Mouse (Mus musculus): ENCODE measurements at regions not wholly inside any gene's neighbourhood (a gene's known extent, or its start where the extent isn't known, plus 50 kb on each side); places are given as distances from the start of the nearest gene placed in this dataset.
A peak's percentile ranks its signal among the peaks of the same experiment; 100 is the strongest.

DNA sequence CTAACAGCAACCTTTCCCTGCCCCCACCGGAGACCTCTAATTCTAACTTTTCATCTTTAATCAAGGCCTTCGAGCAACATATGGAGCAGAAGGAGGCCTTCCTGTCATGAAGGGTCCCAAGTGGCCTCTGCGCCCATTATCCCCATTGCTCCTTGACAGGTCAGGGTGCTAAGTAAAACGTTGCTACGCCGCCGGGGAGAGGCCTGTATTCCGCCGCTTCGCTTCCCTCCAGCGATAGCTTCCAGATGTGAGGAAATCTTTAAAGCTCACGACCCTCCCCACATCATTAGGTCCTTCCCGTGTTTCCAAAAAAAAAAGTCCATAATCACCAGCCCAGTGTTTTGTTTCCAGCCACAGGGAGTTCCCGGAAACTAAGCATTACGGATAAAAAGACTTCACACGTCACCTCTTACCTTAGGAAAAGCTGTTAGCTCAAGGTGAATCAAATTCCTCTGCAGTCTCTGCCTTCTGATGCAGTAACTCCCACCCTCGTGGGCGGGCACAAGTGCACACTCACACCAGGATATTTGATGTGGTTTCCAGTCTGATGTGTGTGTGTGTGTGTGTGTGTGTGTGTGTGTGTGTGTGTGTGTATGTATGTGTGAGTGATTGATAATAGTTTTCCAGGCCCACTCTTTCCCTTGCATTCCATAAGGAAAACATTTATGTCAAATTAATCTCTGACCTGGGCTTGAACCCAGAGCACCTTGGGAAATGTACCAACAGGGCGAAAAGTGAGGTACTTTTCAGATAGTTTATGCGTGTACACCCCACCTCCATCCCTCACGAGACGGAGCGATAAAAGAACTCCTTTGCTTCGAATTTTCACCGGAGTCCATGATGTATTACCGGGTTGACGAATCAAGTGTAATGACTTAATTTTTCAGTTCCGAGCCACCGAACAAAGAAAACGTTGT, 107.5 kb downstream of the Gm45692 start:
- DNase-seq (ENCODE audit: low read depth), result no peak

DNA sequence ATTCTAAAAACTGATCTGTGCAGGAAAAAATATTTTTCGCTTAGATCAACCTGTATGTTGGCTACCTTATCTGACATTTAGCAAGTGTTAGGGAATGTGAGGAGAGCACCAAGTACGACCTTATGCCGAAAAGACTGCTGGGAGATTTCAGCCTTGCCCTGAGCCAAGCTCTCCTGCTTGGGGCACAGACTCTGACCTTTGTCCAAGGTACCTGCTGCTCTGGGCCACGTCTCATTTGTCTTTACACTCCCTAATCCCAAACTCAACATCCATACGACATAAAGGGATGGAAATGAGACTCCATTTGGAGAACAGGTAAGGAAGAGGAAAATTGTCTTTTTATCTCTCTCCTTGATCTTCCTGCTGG, 108.2 kb downstream of the Gm45692 start:
- DNase-seq (ENCODE audit: low read depth), result no peak

DNA sequence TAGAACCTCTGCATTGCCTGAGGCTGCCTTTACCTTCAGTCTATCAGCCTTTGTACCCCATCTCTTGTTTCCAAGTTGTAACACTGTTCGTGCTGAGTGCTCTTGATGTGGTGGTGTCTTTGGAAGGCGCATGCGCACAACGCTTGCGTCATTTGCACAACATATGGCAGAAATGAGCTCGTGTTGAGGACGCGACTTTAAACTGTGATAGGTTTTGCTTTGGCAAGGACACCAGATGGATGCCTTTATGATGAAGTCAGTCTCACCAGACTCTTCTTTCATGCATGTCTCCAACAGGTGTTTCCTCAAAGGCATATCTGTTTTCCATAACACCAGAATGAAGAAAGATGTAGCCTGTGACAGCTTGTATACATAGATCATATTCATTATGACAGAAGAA, 110.2 kb downstream of the Gm45692 start:
- no peak for DNase-seq (ENCODE audit: low read depth)

DNA sequence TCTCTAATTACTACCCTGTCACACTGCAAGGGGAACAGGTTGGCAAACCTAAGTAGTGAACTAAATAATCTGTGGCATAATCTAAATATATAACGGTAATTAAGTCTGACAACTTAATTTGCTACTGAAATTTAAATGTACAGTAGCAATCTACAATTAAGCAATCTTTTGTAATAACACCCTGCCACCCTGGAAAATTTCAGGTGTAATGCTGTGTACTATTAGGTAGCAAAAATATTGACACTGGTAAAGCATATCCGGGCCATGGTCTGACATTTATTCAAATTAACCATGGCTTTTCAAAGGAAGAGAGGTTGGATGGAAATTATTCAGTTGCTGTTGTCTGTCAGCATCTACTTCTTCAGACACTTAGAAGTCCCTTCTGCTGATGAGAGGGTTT, 119.7 kb downstream of the Gm45692 start:
- DNase-seq (ENCODE audit: low read depth), result no peak

DNA sequence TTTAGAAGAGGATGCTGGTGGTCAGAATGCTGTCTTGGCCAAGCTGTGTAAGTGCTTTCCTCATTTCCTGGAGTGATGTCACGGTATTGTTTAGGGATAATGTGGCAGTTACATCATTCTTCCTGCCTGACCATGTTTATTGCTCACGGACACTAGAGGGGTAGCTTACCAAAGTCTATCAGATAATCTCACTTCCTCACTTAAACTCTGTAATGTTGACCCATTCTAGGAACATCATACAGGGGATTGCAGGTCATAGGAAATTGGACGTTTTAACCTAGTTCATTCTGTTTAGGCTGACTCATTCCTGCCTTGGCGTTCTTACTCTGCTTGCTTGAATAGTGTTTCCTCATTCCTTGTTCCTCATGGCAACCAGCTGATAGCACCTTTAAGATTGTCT, 120.3 kb downstream of the Gm45692 start:
- DNase-seq (ENCODE audit: low read depth), result no peak

DNA sequence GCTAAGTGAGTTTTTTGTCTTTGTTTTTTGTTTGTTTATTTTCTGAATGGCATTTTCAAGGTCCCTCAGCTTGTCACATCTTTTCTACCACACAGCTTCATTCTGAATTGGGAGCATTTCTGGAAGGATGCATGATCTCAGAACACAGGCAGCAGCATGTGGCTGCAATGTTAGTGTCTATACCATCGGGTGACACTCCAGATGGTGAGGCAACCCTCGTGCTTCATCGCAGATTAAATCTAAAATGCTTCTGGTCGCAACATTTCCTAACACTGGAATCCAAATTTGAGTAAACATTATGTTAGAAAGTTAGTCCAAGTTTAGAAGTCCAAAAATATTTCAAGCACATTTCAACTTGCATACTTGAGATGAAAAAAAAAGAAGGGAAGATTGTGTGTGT, 124.4 kb downstream of the Gm45692 start:
- no peak for DNase-seq (ENCODE audit: low read depth)

DNA sequence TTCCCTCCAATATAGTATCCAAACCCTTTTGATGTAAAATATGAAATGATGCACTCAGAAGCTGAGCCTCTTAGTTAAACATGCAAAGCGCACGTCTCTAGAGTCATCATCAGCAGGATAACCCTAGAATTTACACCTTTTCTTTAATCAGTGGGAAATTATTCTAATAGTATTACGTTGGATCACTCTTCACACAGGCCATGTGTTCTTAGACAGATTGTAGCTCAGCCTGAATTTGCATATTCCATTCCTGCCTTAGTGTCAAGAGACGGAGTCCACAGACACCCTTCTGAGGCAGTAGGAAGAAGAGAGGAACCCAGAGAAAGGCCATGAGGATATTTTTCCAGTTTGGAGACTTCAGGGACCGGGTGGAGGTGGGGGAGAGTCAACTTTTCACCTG, 125.0 kb downstream of the Gm45692 start:
- DNase-seq (ENCODE audit: low read depth), result no peak

DNA sequence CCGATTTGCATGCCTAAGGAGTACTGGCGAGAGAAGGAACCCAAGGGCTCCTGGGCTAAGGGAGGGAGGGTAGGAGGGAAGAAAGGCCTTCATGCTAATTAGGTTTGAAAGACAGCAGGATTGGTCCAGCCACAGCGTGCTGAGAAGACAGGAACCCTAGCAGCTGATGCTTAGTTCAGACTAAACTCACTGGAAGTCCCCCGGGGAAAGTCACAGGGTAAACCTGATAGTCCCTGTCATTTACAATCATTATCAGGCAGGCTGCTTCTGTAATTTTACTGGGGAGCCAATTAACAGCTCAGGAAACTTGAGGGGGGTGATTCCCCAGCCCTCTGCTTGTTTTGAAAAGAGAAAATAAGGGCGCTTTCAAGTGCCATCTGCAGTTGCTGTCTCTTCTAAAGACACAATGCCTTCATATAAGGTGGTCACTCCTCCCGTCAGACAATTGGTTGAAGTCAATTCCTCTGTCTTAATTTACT, 135.9 kb downstream of the Gm45692 start:
- no peak for DNase-seq (ENCODE audit: low read depth)

DNA sequence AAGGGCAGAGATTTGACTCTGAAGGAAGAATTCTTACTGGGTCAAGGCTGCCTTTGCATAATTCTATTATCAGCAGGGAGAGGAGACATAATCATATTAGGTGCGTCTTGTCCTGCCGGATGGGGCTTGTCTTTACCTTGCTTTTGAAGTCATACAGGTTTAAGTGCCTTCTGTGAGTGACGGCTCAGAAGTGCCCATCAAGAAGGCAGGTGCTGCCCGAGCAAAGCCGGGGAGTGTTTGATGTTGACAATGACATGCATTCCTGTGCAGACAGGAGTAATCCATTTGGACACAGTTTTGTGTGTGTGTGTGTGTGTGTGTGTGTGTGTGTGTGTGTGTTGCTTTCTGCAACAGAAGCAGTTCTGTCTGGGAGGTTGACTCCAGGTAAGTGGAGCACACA, 141.0 kb downstream of the Gm45692 start:
- no peak for DNase-seq (ENCODE audit: low read depth)

DNA sequence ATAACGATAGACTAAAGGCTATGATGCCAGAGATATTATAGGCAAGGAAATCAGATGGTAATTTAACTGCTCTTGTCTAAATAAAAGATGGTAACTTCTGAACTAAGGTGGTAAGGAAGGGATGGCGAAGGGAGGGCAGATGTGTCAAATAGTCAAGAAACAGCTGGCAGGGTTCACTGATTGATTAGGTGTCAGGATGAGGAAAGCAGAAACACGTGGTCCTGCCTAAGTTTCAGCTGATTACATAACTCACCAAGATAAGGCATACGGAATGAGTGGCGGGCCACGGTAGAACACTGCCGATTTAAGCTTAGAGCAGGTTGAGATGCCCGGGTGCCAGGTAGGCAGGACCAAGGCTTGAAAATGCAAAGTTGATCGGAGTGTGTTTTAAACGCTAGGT, 143.2 kb downstream of the Gm45692 start:
- no peak for DNase-seq (ENCODE audit: low read depth)

DNA sequence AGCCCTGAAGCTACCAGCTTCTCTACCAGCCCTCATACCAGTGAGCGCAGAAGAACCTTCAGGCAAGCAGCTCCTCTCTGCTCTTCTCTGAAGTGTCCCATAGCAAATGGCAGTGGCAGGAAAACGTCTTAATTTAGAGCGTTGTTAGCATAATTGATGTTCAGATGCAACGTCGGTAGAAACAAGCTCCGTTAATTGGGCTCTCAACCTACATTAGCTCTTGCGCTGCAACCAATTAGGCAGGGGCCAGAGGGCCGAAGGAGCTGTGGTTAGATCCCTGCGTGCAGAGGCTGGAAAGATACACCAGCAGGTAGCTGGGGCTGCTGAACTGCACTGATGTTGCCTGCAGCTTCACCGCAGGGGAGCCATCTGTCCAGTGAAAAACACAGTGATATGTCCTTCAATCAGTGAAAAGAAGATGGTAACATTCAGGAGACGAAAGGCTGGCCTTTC, 145.6 kb downstream of the Gm45692 start:
- DNase-seq (ENCODE audit: low read depth), result no peak

DNA sequence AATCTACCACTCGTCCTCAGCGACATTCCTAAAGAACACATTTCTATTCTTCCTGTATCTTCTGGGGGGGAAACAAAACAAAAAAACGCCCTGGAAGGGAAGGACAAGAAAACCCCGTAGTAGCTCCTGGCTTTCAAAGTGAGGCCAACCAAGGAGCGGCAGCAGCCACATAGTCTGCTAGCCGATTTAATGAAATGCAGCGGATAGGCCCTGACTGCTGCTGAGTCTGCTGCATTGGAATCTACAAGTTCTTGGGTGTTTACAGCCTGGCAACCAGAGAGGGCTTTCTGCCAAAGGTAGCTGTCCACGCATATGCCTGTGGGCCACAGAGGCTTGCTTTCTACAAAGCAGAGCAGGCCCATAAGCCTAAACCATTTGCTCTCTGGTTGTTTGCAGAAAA, 146.0 kb downstream of the Gm45692 start:
- DNase-seq (ENCODE audit: low read depth), result peak; percentile 73

DNA sequence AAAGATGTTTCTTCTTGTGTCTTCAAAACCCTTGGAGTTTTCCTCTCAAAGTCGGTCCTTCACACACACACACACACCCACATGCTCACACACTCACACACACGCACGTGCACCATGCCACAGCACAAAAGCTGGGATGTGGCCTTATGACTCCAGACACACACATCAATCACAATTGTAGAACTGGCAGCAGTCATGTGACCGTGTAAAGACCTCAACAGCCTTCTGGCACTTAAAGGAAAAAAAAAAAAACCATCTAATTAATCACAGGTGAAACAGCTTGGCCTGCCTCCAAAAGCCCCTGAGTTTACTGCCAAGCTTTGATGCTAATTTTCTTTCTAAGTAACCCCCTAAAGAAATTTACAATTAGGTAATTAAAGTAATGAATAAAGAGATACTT, 147.1 kb downstream of the Gm45692 start:
- no peak for DNase-seq (ENCODE audit: low read depth)

DNA sequence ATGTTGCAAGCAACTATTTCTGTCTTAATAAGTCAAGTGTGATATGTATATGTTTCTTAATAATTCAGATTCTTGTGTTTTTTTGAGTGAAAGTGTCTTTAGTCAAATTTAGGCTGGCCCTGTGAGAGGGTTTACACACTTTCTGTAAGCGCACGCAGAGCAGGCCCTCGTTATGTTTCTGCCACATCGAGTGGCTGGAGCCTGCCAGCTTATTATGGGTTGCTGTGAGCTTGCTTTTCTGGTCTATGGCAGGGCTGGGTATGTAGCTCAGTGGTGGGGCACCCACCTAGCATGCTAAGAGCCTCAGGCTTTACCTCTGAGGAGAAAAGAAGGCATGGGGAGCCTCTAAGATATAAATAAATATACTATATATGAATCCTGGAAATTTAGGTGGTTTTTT, 148.2 kb downstream of the Gm45692 start:
- DNase-seq (ENCODE audit: low read depth), result no peak

DNA sequence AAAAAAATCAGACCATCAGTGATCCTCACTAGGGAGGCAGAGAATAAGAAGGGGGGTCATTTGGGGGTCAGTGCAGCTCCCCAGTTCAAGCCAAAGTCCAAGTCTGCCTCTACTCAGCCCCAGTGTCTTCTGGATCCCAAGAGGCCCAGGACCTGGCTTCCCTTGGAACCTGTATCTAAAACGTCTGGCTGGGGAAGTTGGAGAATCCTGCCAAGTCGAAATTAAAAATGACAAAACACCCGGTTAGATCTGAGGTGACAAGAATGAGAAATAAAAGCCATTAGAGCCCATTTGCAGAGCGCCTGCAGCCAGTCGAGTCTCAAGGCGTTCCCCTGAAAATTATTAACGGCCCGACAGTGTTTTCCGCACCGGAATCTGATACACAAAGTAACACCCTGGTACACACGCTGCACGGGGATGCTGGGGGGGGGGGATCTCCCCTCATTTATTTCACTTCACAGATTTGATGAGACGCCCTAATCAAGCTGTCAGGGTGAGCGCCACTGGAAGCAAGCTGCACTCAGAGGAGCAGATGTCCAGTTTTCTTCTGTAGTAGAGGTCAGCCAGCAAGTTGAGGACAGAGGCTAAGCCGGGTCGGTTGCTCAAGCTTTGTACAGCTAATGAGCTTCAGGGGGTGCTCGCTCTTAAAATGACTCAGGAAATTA, 149.5 kb downstream of the Gm45692 start:
- DNase-seq (ENCODE audit: low read depth), result no peak

DNA sequence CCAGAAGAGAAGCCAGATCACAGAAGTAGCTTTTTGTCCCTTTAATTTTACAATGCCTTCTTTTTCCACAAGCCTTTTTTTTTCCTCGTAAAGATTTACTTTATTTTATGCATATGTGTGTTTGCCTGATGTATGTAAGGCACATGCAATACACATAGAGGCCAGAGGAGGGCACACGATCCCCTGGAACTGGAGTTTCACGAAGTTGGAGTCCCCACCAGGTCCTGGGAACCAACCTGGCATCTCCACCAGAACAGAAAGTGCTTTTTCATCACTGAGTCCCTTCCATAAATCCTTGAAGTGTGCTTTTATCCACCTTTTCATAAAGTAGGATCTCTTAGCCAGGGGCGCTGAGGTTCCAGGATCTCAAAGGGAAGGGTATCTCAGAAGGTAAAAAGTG, 152.8 kb downstream of the Gm45692 start:
- DNase-seq (ENCODE audit: low read depth), result peak; percentile 40

DNA sequence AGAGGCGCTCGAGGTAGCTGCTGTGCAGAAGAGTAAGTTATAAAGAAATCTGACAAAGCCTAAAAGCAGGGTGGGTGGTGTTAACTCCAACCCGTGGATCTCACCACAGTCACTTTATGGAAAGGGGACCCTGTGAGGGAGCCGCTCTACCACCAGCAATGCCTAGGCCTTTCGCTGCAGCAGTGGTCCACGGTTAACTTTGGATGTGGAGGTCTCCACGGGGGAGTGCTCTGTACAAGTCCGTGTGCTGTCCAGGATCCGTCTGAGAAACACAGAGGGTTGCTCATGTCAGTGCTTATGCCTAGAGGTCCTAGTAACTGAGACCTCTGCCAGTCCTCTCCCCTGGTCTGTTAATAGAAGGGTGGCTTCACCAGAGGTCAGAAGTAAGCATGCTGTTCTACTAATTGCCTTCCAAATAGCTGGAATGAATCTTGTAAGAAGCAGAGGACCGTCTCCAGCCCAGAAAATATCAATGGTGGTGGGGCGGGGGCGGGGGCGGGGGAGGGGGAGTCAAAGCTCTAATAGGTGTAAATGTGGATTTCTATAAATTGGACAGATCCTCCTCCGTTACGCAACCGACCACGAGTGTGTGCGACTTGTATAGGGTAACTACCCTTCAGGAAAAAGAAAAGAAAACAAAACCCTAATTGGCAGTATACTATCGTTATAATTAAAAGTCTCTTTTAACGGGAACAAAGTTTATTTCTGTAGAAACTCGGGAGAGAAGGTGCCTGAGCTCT, 153.5 kb downstream of the Gm45692 start:
- no peak for DNase-seq (ENCODE audit: low read depth)

DNA sequence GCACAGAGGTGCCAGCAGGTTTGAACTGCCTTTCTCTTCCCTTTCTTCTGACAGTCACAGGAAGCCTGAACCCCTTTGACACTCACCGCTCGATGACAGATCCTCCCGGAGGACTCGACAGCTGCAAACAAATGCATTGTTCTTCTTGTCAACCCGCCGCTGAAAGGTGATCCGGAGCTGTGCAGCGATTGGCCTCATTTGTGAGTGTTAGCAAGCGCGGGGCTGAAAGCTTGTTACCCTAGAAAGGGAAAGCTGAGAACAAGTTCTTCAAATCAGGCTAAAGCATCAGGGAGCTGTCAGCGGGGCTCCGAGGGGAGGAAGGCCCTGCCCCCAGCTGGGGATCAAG, 154.1 kb downstream of the Gm45692 start:
- no peak for DNase-seq (ENCODE audit: low read depth)

DNA sequence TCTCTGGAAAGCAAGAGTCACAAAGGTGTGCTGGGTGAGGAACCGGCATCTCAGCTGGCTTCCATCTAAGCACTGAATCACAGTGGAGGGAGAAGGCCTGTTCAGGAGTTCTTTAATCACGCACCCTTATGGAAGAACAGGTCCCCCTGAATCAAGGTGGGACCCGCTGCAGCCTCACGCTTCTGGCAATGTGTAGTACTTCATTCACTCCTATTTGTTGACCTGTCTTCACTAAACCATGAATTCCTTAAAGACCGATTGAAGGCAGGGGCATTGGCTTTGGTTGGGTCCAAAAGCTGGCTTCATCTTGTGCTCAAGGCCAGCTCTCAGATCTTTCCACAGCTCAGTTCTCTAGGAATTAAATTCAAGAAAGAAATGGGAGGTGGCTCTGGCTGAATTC, 154.5 kb downstream of the Gm45692 start:
- DNase-seq (ENCODE audit: low read depth), result no peak

DNA sequence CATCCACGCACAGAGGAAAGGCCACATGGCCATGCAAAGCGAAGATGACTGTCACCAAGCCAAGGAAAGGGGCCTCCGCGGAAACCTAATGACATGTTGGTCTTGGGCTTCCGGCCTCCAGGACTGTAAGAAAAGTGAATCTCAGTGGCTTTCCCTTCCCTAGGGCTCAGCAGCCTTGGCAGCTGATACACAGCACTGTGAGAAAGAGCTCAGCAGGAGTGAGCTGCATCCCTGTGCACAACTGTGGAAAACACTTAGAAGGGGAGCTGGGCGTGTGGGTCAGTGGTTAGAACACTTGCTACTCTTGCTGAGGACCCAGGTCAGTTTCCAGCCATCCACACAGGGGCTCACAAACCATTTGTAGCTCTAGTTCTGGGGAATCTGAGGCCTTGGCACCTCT, 155.1 kb downstream of the Gm45692 start:
- DNase-seq (ENCODE audit: low read depth), result no peak

DNA sequence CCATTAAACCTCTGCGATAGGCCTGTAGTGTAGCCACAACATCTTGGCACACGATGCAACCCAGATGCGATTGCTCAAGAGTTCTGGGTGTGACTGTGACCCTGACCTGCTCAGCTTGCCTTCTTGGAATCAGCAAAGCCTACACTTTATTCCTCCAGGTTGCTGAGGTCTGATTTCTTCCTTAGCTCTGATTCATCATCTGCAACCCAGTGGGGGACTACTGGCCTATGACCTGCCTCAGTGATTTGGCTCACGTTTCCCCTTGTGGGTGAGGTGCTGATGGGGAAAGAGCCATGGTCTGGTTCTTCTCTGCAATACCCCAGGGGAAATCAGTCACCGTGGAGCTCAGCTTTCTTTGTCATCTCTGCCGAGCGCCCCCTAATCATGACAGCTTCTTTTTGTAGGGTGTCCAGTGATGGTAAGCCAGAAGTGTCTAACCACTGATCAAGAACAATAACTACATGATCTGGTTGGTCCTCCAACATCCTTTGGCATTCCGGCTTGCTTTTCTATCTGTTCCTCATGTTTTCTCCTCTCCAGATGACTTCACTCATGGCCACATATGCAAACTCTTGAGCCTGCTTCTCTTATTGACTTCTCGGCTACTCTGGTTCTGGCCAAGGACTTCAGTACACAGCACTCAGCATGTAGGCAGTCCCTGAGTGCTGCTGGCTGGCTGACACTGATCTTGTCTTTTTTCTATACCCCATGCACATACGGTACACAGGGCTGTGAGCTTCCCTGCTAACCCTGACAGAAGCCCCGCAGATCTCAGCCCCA, 163.0 kb downstream of the Gm45692 start:
- peak; percentile 40 for DNase-seq (ENCODE audit: low read depth)

DNA sequence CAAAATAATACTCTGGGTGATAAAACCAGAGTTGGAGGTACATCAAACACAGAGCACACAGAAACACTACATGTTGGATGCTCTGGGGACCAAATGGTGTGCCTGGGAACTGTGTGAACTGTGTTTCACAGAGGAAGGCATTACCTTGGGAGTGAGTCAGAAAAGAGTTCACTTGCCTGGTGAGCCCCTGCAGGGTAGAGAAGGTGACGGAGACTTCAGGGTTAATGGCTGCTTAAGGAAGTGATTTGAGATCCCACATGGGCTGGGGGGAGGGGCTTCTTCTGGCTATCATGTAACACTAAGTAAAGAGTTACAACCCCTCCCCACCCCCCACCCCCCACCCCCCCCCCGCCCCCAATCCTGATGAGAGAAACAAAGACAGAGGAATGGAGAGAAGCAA, 164.6 kb downstream of the Gm45692 start:
- no peak for DNase-seq (ENCODE audit: low read depth)

Measured in NIH3T3 (cell line).